Mouse (Mus musculus) brown adipose tissue, adult 24 weeks (tissue): Measurements from ENCODE around the gene Arf3. TPM values are rescaled to one million over a fixed set of nuclear protein-coding genes. Genes with fewer than 3 reads are reported as not detected.

Source experiments
- H3K27ac ChIP-seq: fragments of 200-500 bp; replicated peaks from 2 replicates; pipeline ENCODE4 v1.5.1; 2012; ENCODE audit warnings: low read depth, mild to moderate bottlenecking, low read length
- H3K4me1 ChIP-seq: fragments of 200-500 bp; 2 replicates; pipeline ENCODE4 v1.6.1; 2012; ENCODE audit warnings: low read length, mixed read lengths; ENCODE audit not compliant: control insufficient read depth, insufficient read depth, insufficient read length
- H3K4me3 ChIP-seq: fragments of 200-500 bp; 2 replicates; pipeline ENCODE4 v1.5.1; 2012; ENCODE audit warnings: low read depth, mild to moderate bottlenecking, low read length, moderate library complexity; ENCODE audit not compliant: insufficient read depth
- polyA plus RNA-seq: library from polyadenylated mRNA; stranded (reverse); fragments of >200 nt; gene quantifications from 2 replicates; pipeline ENCODE4 v1.2.4, GENCODE M21; 2012; ENCODE audit not compliant: missing spikeins, insufficient read depth, insufficient read length

Arf3 gene
- polyA plus RNA-seq, 1 experiment: 32.2 TPM

GRCm38 (mm10) chr15:98727443-98728321 lies 35.3 kb downstream of the Arf3 start, which contains the start of gene Fkbp11:
Gene Fkbp11 (minus strand): TSS chr15:98728198.
- Histone ChIP-seq H3K4me3 (peak within 1 kb of the TSS; percentile 61), H3K27ac (no peak within 1 kb of the TSS)

GRCm38 (mm10) chr15:98726746-98727145 lies 36.3 kb downstream of the Arf3 start:
- Histone ChIP-seq H3K27ac (no peak overlapping the region), H3K4me1 (no peaks in the 10 kb centered on the region), H3K4me3 (peak overlapping the region; percentile 61)

More at GRCm38 (mm10) chr15:98727443-98728321, 35.3 kb downstream of the Arf3 start, which contains the start of gene Fkbp11:
- H3K4me1 ChIP-seq: no peaks in the 10 kb centered on the region

GRCm38 (mm10) chr15:98726079-98726478 lies 36.9 kb downstream of the Arf3 start:
- Histone ChIP-seq H3K4me3 (no peak overlapping the region), H3K27ac (no peak overlapping the region), H3K4me1 (no peaks in the 10 kb centered on the region)

GRCm38 (mm10) chr15:98724441-98724840 lies 38.6 kb downstream of the Arf3 start:
- H3K27ac ChIP-seq: no peak overlapping the region
- no peak overlapping the region for H3K4me3 ChIP-seq
- H3K4me1 ChIP-seq: no peaks in the 10 kb centered on the region

GRCm38 (mm10) chr15:98722854-98723253 lies 40.2 kb downstream of the Arf3 start:
- Histone ChIP-seq H3K27ac (no peak overlapping the region), H3K4me1 (no peaks in the 10 kb centered on the region), H3K4me3 (no peak overlapping the region)

- Histone ChIP-seq H3K4me3 (no peak overlapping the region), H3K27ac (no peak overlapping the region), H3K4me1 (no peaks in the 10 kb centered on the region)
Measured at GRCm38 (mm10) chr15:98722191-98722590, 40.8 kb downstream of the Arf3 start.

GRCm38 (mm10) chr15:98717301-98717700 lies 45.7 kb downstream of the Arf3 start:
- no peaks in the 10 kb centered on the region for H3K4me1 ChIP-seq
- no peak overlapping the region for H3K27ac ChIP-seq
- no peak overlapping the region for H3K4me3 ChIP-seq

- Histone ChIP-seq H3K4me1 (no peaks in the 10 kb centered on the region), H3K27ac (no peak overlapping the region), H3K4me3 (no peak overlapping the region)
Measured at GRCm38 (mm10) chr15:98714230-98714652, 48.8 kb downstream of the Arf3 start.

- H3K27ac ChIP-seq: no peak overlapping the region
- no peaks in the 10 kb centered on the region for H3K4me1 ChIP-seq
- no peak overlapping the region for H3K4me3 ChIP-seq
Measured at GRCm38 (mm10) chr15:98710442-98710841, 52.6 kb downstream of the Arf3 start.

- Histone ChIP-seq H3K4me1 (no peaks in the 10 kb centered on the region), H3K27ac (no peak within 1 kb of the TSS), H3K4me3 (peak within 1 kb of the TSS; percentile 54)
Measured at GRCm38 (mm10) chr15:98707766-98708372, 55.1 kb downstream of the Arf3 start, which contains the start of gene Ccdc65. Gene Ccdc65 (plus strand): TSS chr15:98708207.

GRCm38 (mm10) chr15:98704312-98704711 lies 58.7 kb downstream of the Arf3 start:
- Histone ChIP-seq H3K4me1 (no peaks in the 10 kb centered on the region), H3K27ac (no peak overlapping the region), H3K4me3 (no peak overlapping the region)

GRCm38 (mm10) chr15:98699190-98700105 lies 63.6 kb downstream of the Arf3 start:
- Histone ChIP-seq H3K27ac (no peak overlapping the region), H3K4me1 (peaks cover 7% of the 10 kb centered on the region; the same call in 1 of the 2 replicates), H3K4me3 (no peak overlapping the region; the same call in 1 of the 2 replicates)

- peak overlapping the region; percentile 14; the same call in 1 of the 2 replicates for H3K4me3 ChIP-seq
- H3K4me1 ChIP-seq: peaks cover 11% of the 10 kb centered on the region
- peak overlapping the region; percentile 65 for H3K27ac ChIP-seq
Measured at GRCm38 (mm10) chr15:98696216-98696615, 66.8 kb downstream of the Arf3 start.

GRCm38 (mm10) chr15:98695726-98696125 lies 67.3 kb downstream of the Arf3 start:
- Histone ChIP-seq H3K4me3 (peak overlapping the region; percentile 14; the same call in 1 of the 2 replicates), H3K27ac (peak overlapping the region; percentile 65), H3K4me1 (peaks cover 11% of the 10 kb centered on the region)
